Mouse (Mus musculus) MEL (cell line): Measurements from ENCODE around the gene Pdss2. TPM values are rescaled to one million over a fixed set of nuclear protein-coding genes. Genes with fewer than 3 reads are reported as not detected.
A peak's percentile ranks its signal among the peaks of the same experiment; 100 is the strongest.

Source experiments
- DNase-seq: peaks from one replicate; pipeline ENCODE4 v3.0.0; 2011; ENCODE audit warnings: low read depth, low spot score
- H3K27ac ChIP-seq: 2 replicates; pipeline ENCODE4 v1.5.1; 2012; ENCODE audit warnings: low read depth, mild to moderate bottlenecking, control low read depth, low read length, moderate library complexity; ENCODE audit not compliant: control insufficient read depth
- H3K27me3 ChIP-seq, 2 experiments: fragments of 150-350 bp in 1 of 2; sonication (generic) in 1 of 2; 2 replicates each; pipeline ENCODE4 v1.6.1; 2012; ENCODE audit warnings: low read length in 2 of 2, mild to moderate bottlenecking in 2 of 2, improper control_type of control experiment in 1 of 2, moderate library complexity in 1 of 2; ENCODE audit not compliant: insufficient read depth in 2 of 2, control insufficient read depth in 1 of 2
- H3K36me3 ChIP-seq, 2 experiments: 2 replicates each; pipeline ENCODE4 v1.6.1; 2012 to 2014; ENCODE audit warnings: low read length in 2 of 2, improper control_type of control experiment in 1 of 2, inconsistent platforms in 1 of 2, mild to moderate bottlenecking in 1 of 2; ENCODE audit not compliant: insufficient read depth in 2 of 2, control insufficient read depth in 1 of 2
- H3K4me1 ChIP-seq, 2 experiments: fragments of 150-350 bp in 1 of 2; sonication (generic) in 1 of 2; 2 replicates each; pipeline ENCODE4 v1.6.1; 2012; ENCODE audit warnings: low read length in 2 of 2, improper control_type of control experiment in 1 of 2, mild to moderate bottlenecking in 1 of 2; ENCODE audit not compliant: insufficient read depth in 2 of 2, control insufficient read depth in 1 of 2
- H3K4me3 ChIP-seq, 2 experiments: fragments of 150-350 bp in 1 of 2; sonication (generic) in 1 of 2; 2 replicates each; pipeline ENCODE4 v1.5.1; 2012; ENCODE audit warnings: low read depth in 2 of 2, low read length in 2 of 2, mild to moderate bottlenecking in 2 of 2, moderate library complexity in 2 of 2, control low read depth in 1 of 2, improper control_type of control experiment in 1 of 2; ENCODE audit not compliant: control insufficient read depth in 1 of 2, insufficient read depth in 1 of 2
- H3K79me2 ChIP-seq: 2 replicates; pipeline ENCODE4 v1.6.1; 2012; ENCODE audit warnings: mild to moderate bottlenecking, low read length, moderate library complexity; ENCODE audit not compliant: control insufficient read depth, poor library complexity, insufficient read depth
- H3K9ac ChIP-seq: 2 replicates; pipeline ENCODE4 v1.6.1; 2012; ENCODE audit warnings: low read depth, mild to moderate bottlenecking, control low read depth, low read length, moderate library complexity; ENCODE audit not compliant: control insufficient read depth, poor library complexity, severe bottlenecking
- H3K9me3 ChIP-seq: fragments of 150-350 bp; sonication (generic); replicated peaks from 2 replicates; pipeline ENCODE4 v1.6.1; 2012; ENCODE audit warnings: mild to moderate bottlenecking, low read length, improper control_type of control experiment, moderate library complexity; ENCODE audit not compliant: insufficient read depth
- BHLHE40 ChIP-seq: IDR thresholded peaks from 2 replicates; pipeline ENCODE4 v1.6.1; 2012; ENCODE audit warnings: low read depth, mild to moderate bottlenecking, inconsistent platforms, low read length, improper control_type of control experiment, borderline replicate concordance
- CHD1 ChIP-seq: IDR thresholded peaks from 2 replicates; pipeline ENCODE4 v1.6.1; 2012; ENCODE audit warnings: low read depth, mild to moderate bottlenecking, inconsistent platforms, low read length, improper control_type of control experiment
- CTCF ChIP-seq, 3 experiments: IDR thresholded peaks in 2 of 3; conservative IDR thresholded peaks in 1 of 3; 2 replicates each; pipeline ENCODE4 v1.5.1; 2011 to 2012; ENCODE audit warnings: low read length in 3 of 3, low read depth in 2 of 3, mild to moderate bottlenecking in 2 of 3, improper control_type of control experiment in 1 of 3, inconsistent platforms in 1 of 3, mixed read lengths in 1 of 3, moderate library complexity in 1 of 3; ENCODE audit not compliant: control insufficient read depth in 1 of 3, insufficient read depth in 1 of 3, poor library complexity in 1 of 3, severe bottlenecking in 1 of 3
- EP300 ChIP-seq, 2 experiments: IDR thresholded peaks; 2 replicates each; pipeline ENCODE4 v1.6.1; 2011; ENCODE audit warnings: improper control_type of control experiment in 2 of 2, low read length in 2 of 2, low read depth in 1 of 2, mild to moderate bottlenecking in 1 of 2
- ETS1 ChIP-seq: IDR thresholded peaks from 2 replicates; pipeline ENCODE4 v1.6.1; 2012; ENCODE audit warnings: low read depth, mild to moderate bottlenecking, inconsistent platforms, low read length, improper control_type of control experiment, moderate library complexity
- GATA1 ChIP-seq: IDR thresholded peaks from 2 replicates; pipeline ENCODE4 v1.6.1; 2011; ENCODE audit warnings: low read depth, low read length, improper control_type of control experiment
- HCFC1 ChIP-seq: IDR thresholded peaks from 2 replicates; pipeline ENCODE4 v1.6.1; 2012; ENCODE audit warnings: low read depth, mild to moderate bottlenecking, inconsistent platforms, low read length, improper control_type of control experiment, moderate library complexity
- KAT2A ChIP-seq: conservative IDR thresholded peaks from 2 replicates; pipeline ENCODE4 v1.6.1; 2012; ENCODE audit warnings: low read depth, low read length, improper control_type of control experiment, inconsistent platforms
- MAZ ChIP-seq: IDR thresholded peaks from 2 replicates; pipeline ENCODE4 v1.6.1; 2012; ENCODE audit warnings: low read depth, mild to moderate bottlenecking, inconsistent platforms, low read length, improper control_type of control experiment
- MEF2A ChIP-seq: IDR thresholded peaks from 2 replicates; pipeline ENCODE4 v1.6.1; 2014; ENCODE audit warnings: low read depth, mild to moderate bottlenecking, inconsistent platforms, low read length, improper control_type of control experiment; ENCODE audit not compliant: poor library complexity, insufficient replicate concordance, severe bottlenecking; ENCODE audit errors: extremely low read depth
- MYC ChIP-seq: IDR thresholded peaks from 2 replicates; pipeline ENCODE4 v1.6.1; 2011; ENCODE audit warnings: low read depth, mild to moderate bottlenecking, low read length, improper control_type of control experiment, moderate library complexity
- POLR2A ChIP-seq, 2 experiments: IDR thresholded peaks; 2 replicates each; pipeline ENCODE4 v1.6.1; 2011 to 2012; ENCODE audit warnings: low read length in 2 of 2, mild to moderate bottlenecking in 2 of 2, control low read depth in 1 of 2, improper control_type of control experiment in 1 of 2, low read depth in 1 of 2, moderate library complexity in 1 of 2; ENCODE audit not compliant: control insufficient read depth in 1 of 2, insufficient read depth in 1 of 2, poor library complexity in 1 of 2
- POLR2AphosphoS2 ChIP-seq: IDR thresholded peaks from 2 replicates; pipeline ENCODE4 v1.6.1; 2011; ENCODE audit warnings: low read length, improper control_type of control experiment
- POLR2AphosphoS5 ChIP-seq: IDR thresholded peaks from 2 replicates; pipeline ENCODE4 v1.6.1; 2012; ENCODE audit warnings: low read depth, borderline replicate concordance, mild to moderate bottlenecking, inconsistent platforms, low read length, moderate library complexity, mixed read lengths
- RCOR1 ChIP-seq: IDR thresholded peaks from 2 replicates; pipeline ENCODE4 v1.6.1; 2012; ENCODE audit warnings: low read depth, mild to moderate bottlenecking, inconsistent platforms, low read length, improper control_type of control experiment
- TAL1 ChIP-seq: IDR thresholded peaks from 2 replicates; pipeline ENCODE4 v1.6.1; 2012; ENCODE audit warnings: mild to moderate bottlenecking, inconsistent platforms, low read length, moderate library complexity, mixed read lengths
- TCF12 ChIP-seq: IDR thresholded peaks from 2 replicates; pipeline ENCODE4 v1.6.1; 2014; ENCODE audit warnings: low read depth, mild to moderate bottlenecking, inconsistent platforms, low read length, improper control_type of control experiment, moderate library complexity
- USF1 ChIP-seq: IDR thresholded peaks from 2 replicates; pipeline ENCODE4 v1.6.1; 2014; ENCODE audit warnings: low read depth, mild to moderate bottlenecking, inconsistent platforms, low read length, improper control_type of control experiment, moderate library complexity
- ZC3H11A ChIP-seq: IDR thresholded peaks from 2 replicates; pipeline ENCODE4 v1.6.1; 2012; ENCODE audit warnings: low read depth, mild to moderate bottlenecking, inconsistent platforms, low read length, improper control_type of control experiment
- polyA plus RNA-seq, 2 experiments: library from polyadenylated mRNA; stranded (reverse) in 1 of 2; unstranded in 1 of 2; fragments of >175 nt in 1 of 2; fragments of >200 nt in 1 of 2; gene quantifications; 2 replicates each; pipeline versions ENCODE4 v1.2.1 to v1.2.4; 2012; ENCODE audit warnings: low replicate concordance in 2 of 2, low read depth in 1 of 2; ENCODE audit not compliant: insufficient read length in 2 of 2, insufficient read depth in 1 of 2, missing spikeins in 1 of 2
- total RNA-seq: library from RNA; depleted of rRNA; stranded (reverse); fragments of 300-350 nt; gene quantifications from 2 replicates; pipeline ENCODE4 v1.2.3, GENCODE M21; 2012

Pdss2 gene
- total and polyA plus RNA-seq, 3 experiments: 14.3 to 14.8 TPM; not detected in 1

GRCm38 (mm10) chr10:43335874-43336273 is 114.6 kb downstream of the Pdss2 start:
- Histone ChIP-seq H3K9me3 (no peaks in the 10 kb centered on the region), H3K79me2 (no peaks in the 10 kb centered on the region), H3K27me3 (no peaks in the 10 kb centered on the region), H3K9ac (no peak overlapping the region), H3K4me3 (no peak overlapping the region), H3K27ac (no peak overlapping the region), H3K4me1 (peaks cover 0 to 10% of the 10 kb centered on the region in 2 experiments; a peak in 2 of 4 replicates), H3K36me3 (peaks cover 0 to 11% of the 10 kb centered on the region in 2 experiments; a peak in 2 of 4 replicates)
- TF ChIP-seq RCOR1 (no peak), BHLHE40 (no peak), TCF12 (no peak), ZC3H11A (no peak), ETS1 (no peak), EP300 (IDR thresholded peaks at IDR 0.05; ENCODE audit: low read depth in 1 of 2, low read length in 2 of 2) (no peak), POLR2A (IDR thresholded peaks at IDR 0.05; ENCODE audit: control insufficient read depth in 1 of 2, insufficient read depth in 1 of 2, low read depth in 1 of 2, low read length in 2 of 2, poor library complexity in 1 of 2) (no peak), POLR2AphosphoS2 (no peak), POLR2AphosphoS5 (no peak), MYC (no peak), CTCF (IDR thresholded peaks at IDR 0.05 in 2 of 3, conservative IDR thresholded peaks at IDR 0.05 in 1 of 3; ENCODE audit: control insufficient read depth in 1 of 3, insufficient read depth in 1 of 3, low read depth in 2 of 3, low read length in 3 of 3, poor library complexity in 1 of 3, severe bottlenecking in 1 of 3) (no peak), TAL1 (no peak), CHD1 (no peak), HCFC1 (no peak), MEF2A (no peak), USF1 (no peak), GATA1 (no peak), KAT2A (no peak)
- peak; percentile 13 for DNase-seq

GRCm38 (mm10) chr10:43337110-43337509 is 115.8 kb downstream of the Pdss2 start:
- H3K36me3 ChIP-seq: peaks cover 0 to 11% of the 10 kb centered on the region in 2 experiments; a peak in 2 of 4 replicates
- no peak overlapping the region for H3K27ac ChIP-seq
- no peaks in the 10 kb centered on the region for H3K79me2 ChIP-seq
- H3K4me1 ChIP-seq: peaks cover 0 to 10% of the 10 kb centered on the region in 2 experiments; a peak in 2 of 4 replicates
- no peak overlapping the region for H3K4me3 ChIP-seq
- H3K9me3 ChIP-seq: no peaks in the 10 kb centered on the region
- H3K9ac ChIP-seq: no peak overlapping the region
- no peak for TF ChIP-seq MAZ
- no peak for DNase-seq
- H3K27me3 ChIP-seq: no peaks in the 10 kb centered on the region
